Comparison of ENCODE assay signal across 8 mouse cellular contexts in genomic region chr5:123344963-123345852, GRCm38 (mm10). TPM values are rescaled to one million over a fixed set of nuclear protein-coding genes. Genes with fewer than 3 reads are reported as not detected.
DNase-seq lines count a peak whose midpoint lies in the region; ATAC-seq and TF ChIP-seq lines count a peak whose summit lies in the region.

No protein-coding gene starts in this region.

- peak overlapping the region; percentile 70 for H3K27ac ChIP-seq in embryonic fibroblast, embryonic 13.5 days (ENCODE audit: insufficient read depth, low read length)
- peak overlapping the region; percentile 98 to 99 for H3K27ac ChIP-seq in heart, embryonic 14.5 days (replicated peaks in 1 of 2; ENCODE audit: control insufficient read depth in 1 of 2, insufficient read depth in 1 of 2, low read depth in 2 of 2, low read length in 2 of 2)
- peak overlapping the region; percentile 96 for H3K27ac ChIP-seq in neural tube, embryonic 15.5 days (replicated peaks)
- H3K27ac ChIP-seq in thymus, adult 2 months (ENCODE audit: control insufficient read depth, insufficient read depth, low read length), result peak overlapping the region; percentile 70

- peak; percentile 59 to 61 for DNase-seq in B cell, adult 2 months
- DNase-seq in adrenal gland, postnatal 36 days, result peak; percentile 66 to 74
- DNase-seq in kidney, postnatal 14 days, result peak; percentile 74
- DNase-seq in lung, adult 18-20 months, result peak; percentile 57 to 71
- DNase-seq in thymus, adult 2 months, result peak; percentile 58

- H3K4me3 ChIP-seq in embryonic fibroblast, embryonic 13.5 days (ENCODE audit: insufficient read depth, low read length), result peak overlapping the region; percentile 51
- H3K4me3 ChIP-seq in heart, embryonic 14.5 days (ENCODE audit: control insufficient read depth in 1 of 2, insufficient read depth in 1 of 2, low read depth in 1 of 2, low read length in 2 of 2), result peak overlapping the region; percentile 91 to 99
- H3K4me3 ChIP-seq in neural tube, embryonic 15.5 days (replicated peaks), result peak overlapping the region; percentile 92
- peak overlapping the region; percentile 75 for H3K4me3 ChIP-seq in thymus, adult 2 months (ENCODE audit: control insufficient read depth, insufficient read depth, low read length)

- 0 out of 2 replicates have a peak, but pooled peaks have one; percentile 21 for TF ChIP-seq POLR2A in embryonic fibroblast, embryonic 13.5 days (IDR thresholded peaks at IDR 0.05; ENCODE audit: low read depth, low read length)
- 0 out of 2 replicates have a peak, but pooled peaks have one; percentile 2 for TF ChIP-seq POLR2A in thymus, adult 2 months (IDR thresholded peaks at IDR 0.05; ENCODE audit: control insufficient read depth, extremely low read depth, insufficient read depth, low read length, poor library complexity)

- H3K4me2 ChIP-seq in heart, embryonic 14.5 days (ENCODE audit: low read length), result peak overlapping the region; percentile 92
- peak overlapping the region; percentile 77 for H3K4me2 ChIP-seq in neural tube, embryonic 15.5 days

- H3K9me3 ChIP-seq in heart, embryonic 14.5 days (ENCODE audit: control insufficient read depth, low read length), result no peaks in the 10 kb centered on the region
- no peaks in the 10 kb centered on the region for H3K9me3 ChIP-seq in neural tube, embryonic 15.5 days (replicated peaks)

- no peaks in the 10 kb centered on the region for H3K4me1 ChIP-seq in embryonic fibroblast, embryonic 13.5 days (ENCODE audit: control insufficient read depth, insufficient read depth, low read length)
- H3K4me1 ChIP-seq in heart, embryonic 14.5 days (ENCODE audit: control insufficient read depth in 2 of 2, insufficient read depth in 2 of 2, low read length in 2 of 2), result peaks cover 18 to 31% of the 10 kb centered on the region in 2 experiments
- peaks cover 28% of the 10 kb centered on the region for H3K4me1 ChIP-seq in neural tube, embryonic 15.5 days
- H3K4me1 ChIP-seq in thymus, adult 2 months (replicated peaks; ENCODE audit: control insufficient read depth, insufficient read depth, low read length), result peaks cover 20% of the 10 kb centered on the region

- under 1% methylated on average over 66 of the region's 87 CpGs for WGBS in heart, embryonic 14.5 days
- under 1% methylated on average over 66 of the region's 87 CpGs for WGBS in neural tube, embryonic 15.5 days
- WGBS in thymus, adult 2 months, result under 1% methylated on average over 76 of the region's 87 CpGs

- peak; percentile 51 for ATAC-seq in heart, embryonic 14.5 days (ENCODE audit: insufficient number of reproducible peaks, insufficient read depth, low FRiP score, low read depth)
- peak; percentile 64 for ATAC-seq in neural tube, embryonic 15.5 days (ENCODE audit: low FRiP score)

- no peaks in the 10 kb centered on the region for H3K36me3 ChIP-seq in heart, embryonic 14.5 days (ENCODE audit: control insufficient read depth, insufficient read depth, low read length)
- no peaks in the 10 kb centered on the region for H3K36me3 ChIP-seq in neural tube, embryonic 15.5 days
- H3K36me3 ChIP-seq in thymus, adult 2 months (ENCODE audit: control insufficient read depth, insufficient read depth, low read length), result no peaks in the 10 kb centered on the region

- peak overlapping the region; percentile 96 for H3K9ac ChIP-seq in heart, embryonic 14.5 days (ENCODE audit: low read length)
- peak overlapping the region; percentile 95 for H3K9ac ChIP-seq in neural tube, embryonic 15.5 days (replicated peaks)

- no peak for TF ChIP-seq CTCF in embryonic fibroblast, embryonic 13.5 days (IDR thresholded peaks at IDR 0.05; ENCODE audit: borderline replicate concordance, insufficient read depth, low read length)
- TF ChIP-seq CTCF in thymus, adult 2 months (IDR thresholded peaks at IDR 0.05; ENCODE audit: borderline replicate concordance, control insufficient read depth, extremely low read depth, insufficient read depth, low read length, poor library complexity), result no peak

- no peaks in the 10 kb centered on the region for H3K27me3 ChIP-seq in heart, embryonic 14.5 days (ENCODE audit: control insufficient read depth, insufficient read depth, low read length)
- no peaks in the 10 kb centered on the region for H3K27me3 ChIP-seq in neural tube, embryonic 15.5 days (replicated peaks)
- no peaks in the 10 kb centered on the region for H3K27me3 ChIP-seq in thymus, adult 2 months (ENCODE audit: control insufficient read depth, insufficient read depth, low read length)

RNA-seq across cellular contexts. Expression of gene Bcl7a, which starts 1.6 kb away (rescaled TPM):
- total RNA-seq in adrenal gland, postnatal 36 days (2021), result 10 to 100 TPM in 1 of 2 experiments, 1 to 10 TPM in 1; 7.0 to 10.1 TPM
- 9.9 and 11.2 TPM in 2 replicates for polyA plus RNA-seq in embryonic fibroblast, embryonic 13.5 days (2011; ENCODE audit: insufficient read length, low read depth, missing spikeins)
- polyA plus RNA-seq in heart, embryonic 14.5 days (2014; fragmentation: Nextera tagmentation; extraction: Ambion mirVana), result 12.1 and 12.8 TPM in 2 replicates
- polyA plus RNA-seq in neural tube, embryonic 15.5 days (2015; fragmentation: Nextera tagmentation; extraction: Ambion mirVana), result 30.2 and 31.0 TPM in 2 replicates
- 29.4 and 34.4 TPM in 2 replicates for polyA plus RNA-seq in thymus, adult 2 months (2012; rRNA removed)

RNA-seq across cellular contexts. Expression of gene Mlxip, which starts 49.4 kb away (rescaled TPM):
- 10 to 100 TPM; 22.7 to 25.9 TPM for total RNA-seq in adrenal gland, postnatal 36 days (2021)
- 22.4 and 24.1 TPM in 2 replicates for polyA plus RNA-seq in embryonic fibroblast, embryonic 13.5 days (2011; ENCODE audit: insufficient read length, low read depth, missing spikeins)
- 12.6 and 13.6 TPM in 2 replicates for polyA plus RNA-seq in heart, embryonic 14.5 days (2014; fragmentation: Nextera tagmentation; extraction: Ambion mirVana)
- polyA plus RNA-seq in neural tube, embryonic 15.5 days (2015; fragmentation: Nextera tagmentation; extraction: Ambion mirVana), result 19.3 and 19.4 TPM in 2 replicates
- 113 and 124 TPM in 2 replicates for polyA plus RNA-seq in thymus, adult 2 months (2012; rRNA removed)

Comparison
In these comparisons a context has a peak if more than half of its experiments do, and no peak if none do; other contexts are left out.
1. Peak in every context shown above with its lines: DNase-seq, ATAC-seq, H3K4me3 ChIP-seq and H3K27ac ChIP-seq.